Mouse (Mus musculus) MEL (cell line): ENCODE measurements around the gene Trio.

Experiments
- CTCF ChIP-seq, 3 experiments: IDR thresholded peaks in 2 of 3; conservative IDR thresholded peaks in 1 of 3; 2 replicates each; pipeline ENCODE4 v1.5.1; 2011 to 2012; ENCODE audit warnings: low read length in 3 of 3, low read depth in 2 of 3, mild to moderate bottlenecking in 2 of 3, improper control_type of control experiment in 1 of 3, inconsistent platforms in 1 of 3, mixed read lengths in 1 of 3, moderate library complexity in 1 of 3; ENCODE audit not compliant: control insufficient read depth in 1 of 3, insufficient read depth in 1 of 3, poor library complexity in 1 of 3, severe bottlenecking in 1 of 3
- ELF1 ChIP-seq: IDR thresholded peaks from 2 replicates; pipeline ENCODE4 v1.6.1; 2014; ENCODE audit warnings: low read depth, mild to moderate bottlenecking, inconsistent platforms, low read length, improper control_type of control experiment, moderate library complexity
- EP300 ChIP-seq, 2 experiments: IDR thresholded peaks; 2 replicates each; pipeline ENCODE4 v1.6.1; 2011; ENCODE audit warnings: improper control_type of control experiment in 2 of 2, low read length in 2 of 2, low read depth in 1 of 2, mild to moderate bottlenecking in 1 of 2
- MYC ChIP-seq: IDR thresholded peaks from 2 replicates; pipeline ENCODE4 v1.6.1; 2011; ENCODE audit warnings: low read depth, mild to moderate bottlenecking, low read length, improper control_type of control experiment, moderate library complexity
- NRF1 ChIP-seq: IDR thresholded peaks from 2 replicates; pipeline ENCODE4 v1.6.1; 2014; ENCODE audit warnings: low read depth, mild to moderate bottlenecking, inconsistent platforms, low read length, improper control_type of control experiment, moderate library complexity; ENCODE audit not compliant: poor library complexity, insufficient read depth, severe bottlenecking
- TAL1 ChIP-seq: IDR thresholded peaks from 2 replicates; pipeline ENCODE4 v1.6.1; 2012; ENCODE audit warnings: mild to moderate bottlenecking, inconsistent platforms, low read length, moderate library complexity, mixed read lengths
- ZC3H11A ChIP-seq: IDR thresholded peaks from 2 replicates; pipeline ENCODE4 v1.6.1; 2012; ENCODE audit warnings: low read depth, mild to moderate bottlenecking, inconsistent platforms, low read length, improper control_type of control experiment
- ZMIZ1 ChIP-seq: IDR thresholded peaks from 2 replicates; pipeline ENCODE4 v1.6.1; 2012; ENCODE audit warnings: low read depth, mild to moderate bottlenecking, inconsistent platforms, low read length, improper control_type of control experiment, moderate library complexity

DNA sequence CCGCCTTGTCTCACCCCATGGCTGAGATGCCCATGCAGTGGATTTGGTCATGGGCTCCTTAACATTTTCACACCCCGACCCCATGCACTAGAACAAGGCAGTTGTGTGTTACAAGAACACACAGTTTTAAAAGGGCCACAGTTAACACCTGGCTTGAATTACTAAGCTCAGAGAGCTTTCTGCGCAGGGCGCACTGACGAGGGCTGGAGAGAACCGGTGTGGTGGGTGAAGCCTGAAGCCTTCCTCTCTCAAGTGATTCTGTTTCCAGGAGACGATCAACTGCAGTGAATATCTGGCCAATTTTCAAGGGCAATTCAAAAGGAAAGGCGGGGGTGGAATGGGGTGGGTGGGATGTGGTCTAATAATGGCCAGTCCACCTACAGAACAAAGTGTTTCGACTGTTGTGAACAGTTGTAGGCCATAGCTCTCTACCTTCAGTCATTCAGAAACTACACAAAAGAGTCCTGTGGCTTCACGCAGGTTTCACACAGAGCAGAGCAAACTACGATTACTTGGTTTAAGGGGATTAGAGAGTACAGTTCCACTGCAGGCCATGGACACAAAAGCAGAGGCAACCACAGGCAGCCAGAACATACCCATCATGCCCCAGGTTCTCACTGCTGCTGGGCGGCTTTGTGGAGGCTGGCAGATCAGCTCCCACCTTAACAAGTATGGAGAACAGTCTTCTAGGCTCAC lies 214.7 kb downstream of the Trio start:
- no peak for TF ChIP-seq ELF1
- TF ChIP-seq CTCF (IDR thresholded peaks at IDR 0.05 in 2 of 3, conservative IDR thresholded peaks at IDR 0.05 in 1 of 3; ENCODE audit: control insufficient read depth in 1 of 3, insufficient read depth in 1 of 3, low read depth in 2 of 3, low read length in 3 of 3, poor library complexity in 1 of 3, severe bottlenecking in 1 of 3) = no peak
- no peak for TF ChIP-seq NRF1
- no peak for TF ChIP-seq ZC3H11A
- TF ChIP-seq ZMIZ1 = no peak
- no peak for TF ChIP-seq MYC
- no peak for TF ChIP-seq EP300 (IDR thresholded peaks at IDR 0.05; ENCODE audit: low read depth in 1 of 2, low read length in 2 of 2)
- no peak for TF ChIP-seq TAL1
